Mouse (Mus musculus) ES-E14 (cell line): Measurements from ENCODE around the gene Dynlt1f. TPM values are rescaled to one million over a fixed set of nuclear protein-coding genes. Genes with fewer than 3 reads are reported as not detected.
A peak's percentile ranks its signal among the peaks of the same experiment; 100 is the strongest.
"Not testable (repeated sequence)": the region's sequence is repeated elsewhere in the genome, so short reads cannot be mapped to it uniquely, and the experiment has no call there.

Experiments
- DNase-seq: peaks from one replicate; pipeline ENCODE4 v3.0.0-alpha.2; 2013; ENCODE audit warnings: low read depth, low spot score
- H3K27ac ChIP-seq: 2 replicates; pipeline ENCODE4 v1.5.1; 2012; ENCODE audit warnings: low read depth, mild to moderate bottlenecking, low read length, moderate library complexity, mixed read lengths; ENCODE audit not compliant: poor library complexity, insufficient read depth, severe bottlenecking
- H3K36me3 ChIP-seq: 2 replicates; pipeline ENCODE4 v1.6.1; 2012; ENCODE audit warnings: mild to moderate bottlenecking, low read length, moderate library complexity, mixed read lengths; ENCODE audit not compliant: control insufficient read depth, poor library complexity, insufficient read depth, severe bottlenecking
- H3K4me1 ChIP-seq, 2 experiments: fragments of 150-350 bp in 1 of 2; sonication (generic) in 1 of 2; 2 replicates each; pipeline ENCODE4 v1.6.1; 2012; ENCODE audit warnings: low read length in 2 of 2, mild to moderate bottlenecking in 1 of 2, mixed read lengths in 1 of 2; ENCODE audit not compliant: control insufficient read depth in 2 of 2, insufficient read depth in 2 of 2, poor library complexity in 1 of 2
- H3K4me3 ChIP-seq, 2 experiments: fragments of 150-350 bp in 1 of 2; sonication (generic) in 1 of 2; 2 replicates each; pipeline ENCODE4 v1.5.1; 2012; ENCODE audit warnings: low read length in 2 of 2, low read depth in 1 of 2, mild to moderate bottlenecking in 1 of 2, mixed read lengths in 1 of 2; ENCODE audit not compliant: insufficient read depth in 1 of 2, poor library complexity in 1 of 2, severe bottlenecking in 1 of 2
- H3K9ac ChIP-seq: 2 replicates; pipeline ENCODE4 v1.6.1; 2012; ENCODE audit warnings: low read depth, mild to moderate bottlenecking, low read length, mixed read lengths; ENCODE audit not compliant: poor library complexity, insufficient read depth, severe bottlenecking
- H3K9me3 ChIP-seq: fragments of 150-350 bp; sonication (generic); 2 replicates; pipeline ENCODE4 v1.6.1; 2012; ENCODE audit warnings: low read depth, mild to moderate bottlenecking, low read length; ENCODE audit not compliant: control insufficient read depth, insufficient read depth
- MAFK ChIP-seq: IDR thresholded peaks from 2 replicates; pipeline ENCODE4 v1.6.1; 2014; ENCODE audit warnings: mild to moderate bottlenecking, low read depth, low read length, inconsistent platforms; ENCODE audit not compliant: insufficient read depth
- in situ Hi-C, 2 experiments: fragments of 600-800 bp; cut with MboI; formaldehyde crosslinking; loops; one replicate each; pipeline ENCODE4 v1.15.1; 2025; ENCODE audit warnings: low sequenced_read_pairs in 2 of 2, inconsistent platforms in 1 of 2; ENCODE audit not compliant: unreplicated experiment in 2 of 2
- total RNA-seq: library from RNA; depleted of rRNA; stranded (reverse); fragments of 300-350 nt; gene quantifications from 2 replicates; pipeline ENCODE4 v1.2.3, GENCODE M21; 2012

The Dynlt1f gene
- total RNA-seq, 1 experiment = 164 TPM

DNA sequence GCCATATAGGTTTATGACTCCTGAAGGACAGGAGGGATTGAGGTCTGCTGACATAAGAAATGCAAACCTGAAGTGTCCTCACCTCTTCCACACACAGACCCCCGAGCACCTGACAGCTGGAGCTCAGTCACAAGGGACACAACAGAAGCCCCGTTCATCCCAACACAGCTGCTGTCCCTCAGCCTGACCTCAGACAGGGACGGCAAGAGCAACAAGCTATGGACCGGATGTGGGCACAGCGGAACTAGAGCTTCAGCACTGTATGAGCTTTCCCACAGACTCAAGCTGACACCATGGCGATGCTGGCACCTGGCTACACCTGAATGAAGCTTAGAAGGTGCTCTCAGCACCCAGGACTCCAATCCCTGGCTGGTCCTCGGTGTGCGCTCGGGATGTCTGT lies 41.4 kb downstream of the Dynlt1f start:
- H3K9ac ChIP-seq, in situ Hi-C loops, H3K4me1 ChIP-seq, H3K27ac ChIP-seq, H3K4me3 ChIP-seq, DNase-seq, H3K36me3 ChIP-seq, H3K9me3 ChIP-seq: not testable (repeated sequence)

DNA sequence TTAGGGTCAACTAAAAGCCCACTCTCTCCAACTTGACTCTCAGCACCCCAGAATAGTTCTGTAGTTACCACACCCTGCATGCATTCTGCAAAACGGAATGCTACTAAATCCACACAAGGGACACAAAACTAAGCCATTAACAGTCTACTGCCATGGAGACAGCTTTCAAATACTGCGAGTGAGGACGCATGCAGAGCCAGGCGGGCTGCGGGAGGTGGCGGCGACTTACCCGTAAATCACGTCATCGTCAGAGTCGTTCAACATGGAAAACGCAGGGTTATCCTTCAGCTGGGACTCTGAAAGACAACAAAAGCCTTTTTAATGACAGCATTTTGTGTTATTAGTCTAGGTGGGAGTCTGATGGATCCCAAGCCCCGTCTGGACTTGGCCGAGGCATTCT lies 42.2 kb downstream of the Dynlt1f start:
- H3K4me1 ChIP-seq, H3K27ac ChIP-seq, H3K9me3 ChIP-seq, DNase-seq, H3K4me3 ChIP-seq, in situ Hi-C loops, H3K36me3 ChIP-seq, H3K9ac ChIP-seq: not testable (repeated sequence)

DNA sequence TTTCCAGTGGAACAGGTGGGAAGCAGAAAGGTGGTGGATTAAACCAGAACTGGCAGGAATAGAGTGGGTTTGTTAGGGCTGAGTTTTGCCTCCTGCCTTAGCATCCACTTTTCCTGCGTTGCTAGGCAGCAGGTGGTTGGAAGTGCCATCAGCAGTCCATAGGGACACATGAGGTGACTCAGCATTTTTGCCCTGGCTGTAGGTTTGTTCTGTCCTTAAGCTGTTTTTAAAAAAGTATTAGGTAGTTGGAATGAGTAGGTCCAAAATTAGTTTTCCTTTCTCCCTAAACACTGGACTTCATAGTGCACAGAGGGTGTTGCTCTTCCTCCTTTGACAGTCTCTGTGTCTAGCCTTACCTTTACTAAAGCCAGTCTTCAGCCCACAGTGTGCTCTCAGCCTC lies 50.4 kb downstream of the Dynlt1f start:
- H3K27ac ChIP-seq, H3K4me1 ChIP-seq, DNase-seq, H3K9me3 ChIP-seq, H3K9ac ChIP-seq, H3K36me3 ChIP-seq, H3K4me3 ChIP-seq, in situ Hi-C loops: not testable (repeated sequence)
- 0 out of 2 replicates have a peak, but pooled peaks have one; percentile 54 for TF ChIP-seq MAFK

DNA sequence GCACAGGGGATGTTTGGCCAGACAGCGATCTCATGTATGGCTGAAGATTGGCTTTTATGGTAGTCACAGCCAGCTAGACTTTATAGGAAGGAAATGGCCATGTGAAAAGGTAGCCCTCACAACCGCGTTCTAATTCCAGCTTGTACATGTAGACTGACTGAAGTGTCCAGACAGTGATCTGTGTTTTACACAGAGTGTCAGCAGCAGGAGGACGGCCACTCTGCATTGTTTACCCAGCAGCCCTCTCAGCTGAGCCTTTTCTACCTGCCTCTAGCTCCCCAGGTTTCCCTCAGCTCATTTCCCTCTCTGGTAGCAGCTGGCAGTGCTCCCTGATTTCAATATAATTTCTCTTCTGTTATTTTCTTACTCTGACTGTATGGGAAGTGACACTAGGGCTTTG lies 53.5 kb downstream of the Dynlt1f start:
- in situ Hi-C loops, H3K9ac ChIP-seq, H3K9me3 ChIP-seq, H3K4me1 ChIP-seq, H3K27ac ChIP-seq, H3K36me3 ChIP-seq, H3K4me3 ChIP-seq, DNase-seq: not testable (repeated sequence)

DNA sequence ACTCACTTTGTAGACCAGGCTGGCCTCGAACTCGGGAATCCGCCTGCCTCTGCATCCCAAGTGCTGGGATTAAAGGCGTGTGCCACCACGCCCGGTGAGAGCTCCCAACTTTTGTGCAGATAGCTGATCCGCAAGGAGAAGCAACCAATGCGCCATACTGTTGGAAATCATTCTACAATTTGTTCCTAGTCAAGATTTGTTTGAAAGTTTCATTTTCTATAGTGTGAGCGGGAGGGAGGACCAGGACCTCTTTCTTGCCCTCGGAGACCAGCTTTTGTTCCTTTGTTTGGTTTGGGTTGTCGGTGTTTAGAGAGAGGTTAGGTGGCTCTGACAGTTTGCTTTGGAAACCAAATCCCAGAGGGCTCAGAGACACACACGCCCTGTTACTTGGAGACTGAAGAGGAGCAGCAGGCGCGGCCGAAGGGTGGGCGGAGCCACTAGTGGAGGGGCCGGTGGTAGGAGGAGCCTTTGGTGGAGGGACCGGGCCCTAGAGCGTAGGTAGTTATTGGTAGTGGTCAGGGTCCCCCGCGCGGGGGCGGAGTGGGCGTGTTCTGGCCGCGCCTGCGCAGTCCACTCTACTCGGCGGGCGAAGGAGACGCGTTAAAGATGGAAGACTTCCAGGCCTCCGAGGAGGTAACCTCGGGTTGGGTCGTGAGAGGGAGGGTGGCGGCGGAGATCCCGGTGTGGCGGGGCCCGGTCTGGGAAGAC lies 54.3 kb downstream of the Dynlt1f start, which contains the start of gene Dynlt1c:
TSS of gene Dynlt1c (plus strand) at position 468 of the 708 bp plus-strand sequence.
- in situ Hi-C loops, H3K27ac ChIP-seq, H3K9me3 ChIP-seq, H3K4me1 ChIP-seq, H3K36me3 ChIP-seq: not testable (repeated sequence)
- peak within 1 kb of the TSS; percentile 43 to 60; a peak in 1 of 4 replicates for H3K4me3 ChIP-seq
- peak; percentile 77 for DNase-seq
- H3K9ac ChIP-seq = peak within 1 kb of the TSS; percentile 55; the same call in 1 of the 2 replicates

DNA sequence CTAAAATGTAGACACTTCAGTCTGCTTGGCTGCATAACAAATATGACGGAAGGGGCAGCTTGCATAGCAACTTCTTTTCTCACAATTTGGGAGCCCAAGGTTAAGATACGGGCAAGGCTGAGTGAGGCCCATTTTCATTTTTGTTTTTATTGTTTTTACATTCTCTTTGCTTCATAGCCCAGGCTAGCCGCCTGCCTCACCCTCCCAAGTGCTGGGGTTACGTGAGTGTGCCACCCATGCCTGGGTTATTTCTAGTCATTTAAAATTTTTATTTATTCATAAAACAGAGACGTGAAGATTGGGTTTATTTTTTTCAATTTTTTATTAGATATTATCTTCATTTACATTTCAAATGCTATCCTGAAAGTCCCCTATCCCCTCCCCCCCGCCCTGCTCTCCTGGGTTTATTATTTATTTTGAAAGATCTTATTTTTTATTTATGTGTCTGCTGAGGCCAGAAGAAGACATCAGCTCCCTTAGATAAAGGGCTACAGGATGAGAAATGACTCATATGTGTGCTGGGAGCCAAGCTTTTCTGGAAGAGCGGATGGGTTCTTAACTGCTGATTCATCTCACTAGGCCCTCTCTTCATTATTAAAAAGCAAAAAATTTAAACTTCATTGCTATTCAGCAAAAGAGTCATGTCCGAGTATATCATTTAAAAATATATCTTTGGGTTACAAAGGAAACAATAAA lies 55.3 kb downstream of the Dynlt1f start:
- H3K9me3 ChIP-seq, H3K27ac ChIP-seq, in situ Hi-C loops, H3K4me3 ChIP-seq, H3K9ac ChIP-seq, DNase-seq, H3K4me1 ChIP-seq, H3K36me3 ChIP-seq: not testable (repeated sequence)

DNA sequence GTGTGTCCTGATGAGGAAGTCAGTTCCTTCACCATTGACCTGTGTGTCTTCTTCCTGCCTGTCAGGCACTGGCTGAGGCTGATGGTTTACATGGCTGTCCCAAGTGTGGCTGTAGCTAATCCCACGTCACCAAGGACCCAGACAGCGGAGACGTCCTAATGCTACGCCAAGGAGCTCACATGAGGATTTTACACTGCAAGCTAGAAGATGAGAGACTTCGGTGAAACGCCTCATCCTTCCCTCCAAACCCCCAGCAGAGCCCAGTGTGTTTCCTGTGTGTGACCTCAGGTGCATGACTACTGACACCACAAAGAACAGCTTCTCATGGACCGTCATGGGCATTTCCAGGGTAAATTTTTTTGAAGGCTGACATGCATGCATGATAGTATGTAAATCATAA lies 57.3 kb downstream of the Dynlt1f start:
- DNase-seq, H3K36me3 ChIP-seq, H3K9me3 ChIP-seq, H3K4me3 ChIP-seq, H3K9ac ChIP-seq, H3K27ac ChIP-seq, H3K4me1 ChIP-seq, in situ Hi-C loops: not testable (repeated sequence)
